Comparison of ENCODE assay signal across 8 mouse cellular contexts in genomic region chr3:84478896-84479292, GRCm38 (mm10). TPM values are rescaled to one million over a fixed set of nuclear protein-coding genes. Genes with fewer than 3 reads are reported as not detected.
DNase-seq lines count a peak whose midpoint lies in the region; ATAC-seq and TF ChIP-seq lines count a peak whose summit lies in the region.

No protein-coding gene starts in this region.

- H3ac ChIP-seq in myocyte (ENCODE audit: control insufficient read depth, insufficient read length), result no peak overlapping the region

- peak overlapping the region; percentile 69 for H3K4me3 ChIP-seq in kidney, embryonic 15.5 days (replicated peaks)
- peak overlapping the region; percentile 62 for H3K4me3 ChIP-seq in embryonic facial prominence, embryonic 11.5 days (ENCODE audit: low read depth, low read length)
- peak overlapping the region; percentile 62 for H3K4me3 ChIP-seq in intestine, embryonic 15.5 days (replicated peaks)
- peak overlapping the region; percentile 10 for H3K4me3 ChIP-seq in myocyte

- peak overlapping the region; percentile 100 for H3K4me2 ChIP-seq in kidney, embryonic 15.5 days
- H3K4me2 ChIP-seq in embryonic facial prominence, embryonic 11.5 days (ENCODE audit: low read depth, low read length), result peak overlapping the region; percentile 99
- peak overlapping the region; percentile 98 for H3K4me2 ChIP-seq in intestine, embryonic 15.5 days (replicated peaks)
- H3K4me2 ChIP-seq in myocyte (ENCODE audit: low read depth), result peak overlapping the region; percentile 88

- TF ChIP-seq POLR2A in myocyte (IDR thresholded peaks at IDR 0.05; ENCODE audit: insufficient read length, low read depth), result no peak

- no peaks in the 10 kb centered on the region for H3K36me3 ChIP-seq in kidney, embryonic 15.5 days
- H3K36me3 ChIP-seq in embryonic facial prominence, embryonic 11.5 days (replicated peaks; ENCODE audit: control insufficient read depth, insufficient read depth, low read depth, low read length), result no peaks in the 10 kb centered on the region
- no peaks in the 10 kb centered on the region for H3K36me3 ChIP-seq in intestine, embryonic 15.5 days
- no peaks in the 10 kb centered on the region for H3K36me3 ChIP-seq in myocyte (ENCODE audit: control insufficient read depth, insufficient read depth)

- WGBS in kidney, embryonic 15.5 days, result 4% methylated on average over 12 of the region's 12 CpGs
- 2% methylated on average over 12 of the region's 12 CpGs for WGBS in embryonic facial prominence, embryonic 11.5 days
- WGBS in intestine, embryonic 15.5 days, result 7% methylated on average over 12 of the region's 12 CpGs

- peaks cover 35% of the 10 kb centered on the region for H3K4me1 ChIP-seq in kidney, embryonic 15.5 days
- H3K4me1 ChIP-seq in embryonic facial prominence, embryonic 11.5 days (ENCODE audit: control insufficient read depth, insufficient read depth, low read length), result peaks cover 3% of the 10 kb centered on the region; the same call in 1 of the 2 replicates
- H3K4me1 ChIP-seq in intestine, embryonic 15.5 days (replicated peaks), result peaks cover 13% of the 10 kb centered on the region

- no peaks in the 10 kb centered on the region for H3K9me3 ChIP-seq in kidney, embryonic 15.5 days (replicated peaks)
- no peaks in the 10 kb centered on the region for H3K9me3 ChIP-seq in embryonic facial prominence, embryonic 11.5 days (replicated peaks; ENCODE audit: control insufficient read depth, low read length)
- H3K9me3 ChIP-seq in intestine, embryonic 15.5 days, result no peaks in the 10 kb centered on the region

- H3K79me2 ChIP-seq in myocyte (ENCODE audit: control insufficient read depth, insufficient read depth), result no peaks in the 10 kb centered on the region

- H3K27me3 ChIP-seq in kidney, embryonic 15.5 days, result peaks cover 63% of the 10 kb centered on the region
- peaks cover 26% of the 10 kb centered on the region for H3K27me3 ChIP-seq in embryonic facial prominence, embryonic 11.5 days (ENCODE audit: control insufficient read depth, insufficient read depth, low read length)
- H3K27me3 ChIP-seq in intestine, embryonic 15.5 days (replicated peaks), result peaks cover 7% of the 10 kb centered on the region
- H3K27me3 ChIP-seq in myocyte (ENCODE audit: control insufficient read depth, insufficient read depth, insufficient read length), result peaks cover 14% of the 10 kb centered on the region

- H3K27ac ChIP-seq in kidney, embryonic 15.5 days, result no peak overlapping the region
- H3K27ac ChIP-seq in embryonic facial prominence, embryonic 11.5 days (replicated peaks; ENCODE audit: low read depth, low read length), result no peak overlapping the region
- no peak overlapping the region for H3K27ac ChIP-seq in intestine, embryonic 15.5 days

- DNase-seq in kidney, postnatal 4 days, result no peak
- DNase-seq in embryonic facial prominence, embryonic 11.5 days (ENCODE audit: low spot score), result no peak
- no peak for DNase-seq in urinary bladder, postnatal 4 days (ENCODE audit: low spot score in 2 of 2)
- no peak for DNase-seq in gastrocnemius, adult 18-20 months (ENCODE audit: low spot score)
- DNase-seq in ovary, adult 18-20 months (ENCODE audit: low spot score), result no peak

- peak overlapping the region; percentile 60 for H3K9ac ChIP-seq in kidney, embryonic 15.5 days
- H3K9ac ChIP-seq in embryonic facial prominence, embryonic 11.5 days (replicated peaks; ENCODE audit: low read length), result peak overlapping the region; percentile 58
- peak overlapping the region; percentile 66 for H3K9ac ChIP-seq in intestine, embryonic 15.5 days

- ATAC-seq in kidney, embryonic 15.5 days (replicated peaks; ENCODE audit: low FRiP score), result no peak
- no peak for ATAC-seq in embryonic facial prominence, embryonic 11.5 days (replicated peaks; ENCODE audit: insufficient number of reproducible peaks, low FRiP score, low TSS enrichment, low read depth)
- no peak for ATAC-seq in intestine, embryonic 15.5 days

TF ChIP-seq in myocyte, 11 proteins besides CTCF, POLR2A, EP300 and RAD21:
- TF ChIP-seq TCF12 (IDR thresholded peaks at IDR 0.05; ENCODE audit: insufficient read depth, poor library complexity, severe bottlenecking) (no peak), TCF3 (IDR thresholded peaks at IDR 0.05; ENCODE audit: insufficient read length, low read depth) (no peak), REST (IDR thresholded peaks at IDR 0.05; ENCODE audit: insufficient read depth, insufficient read length) (no peak), USF1 (IDR thresholded peaks at IDR 0.05; ENCODE audit: low read depth) (no peak), MYOG (IDR thresholded peaks at IDR 0.05; ENCODE audit: control insufficient read depth in 1 of 3, insufficient read depth in 1 of 3, insufficient read length in 2 of 3, low read depth in 2 of 3) (no peak), CEBPB (IDR thresholded peaks at IDR 0.05; ENCODE audit: insufficient read depth, poor library complexity, severe bottlenecking) (no peak), E2F4 (IDR thresholded peaks at IDR 0.05; ENCODE audit: insufficient read depth) (no peak), MYOD1 (IDR thresholded peaks at IDR 0.05; ENCODE audit: control insufficient read depth in 1 of 3, insufficient read length in 2 of 3, low read depth in 2 of 3) (no peak), SRF (IDR thresholded peaks at IDR 0.05; ENCODE audit: control insufficient read depth, insufficient read length, low read depth) (no peak), POLR2AphosphoS2 (IDR thresholded peaks at IDR 0.05; ENCODE audit: insufficient read length, low read depth) (no peak), MAX (IDR thresholded peaks at IDR 0.05; ENCODE audit: low read depth) (no peak)

RNA-seq across cellular contexts. Expression of gene Fhdc1, which starts 1.3 kb away (rescaled TPM):
- polyA plus RNA-seq in kidney, embryonic 15.5 days (2015; fragmentation: Nextera tagmentation; extraction: Ambion mirVana), result 3.3 and 5.3 TPM in 2 replicates
- polyA plus RNA-seq in embryonic facial prominence, embryonic 11.5 days (2014; fragmentation: Nextera tagmentation; extraction: Ambion mirVana), result 1.8 and 2.4 TPM in 2 replicates
- polyA plus RNA-seq in intestine, embryonic 15.5 days (2015; fragmentation: Nextera tagmentation; extraction: Ambion mirVana), result 6.5 and 7.7 TPM in 2 replicates
- polyA plus RNA-seq in myocyte (2012; fragmentation: generic; extraction: Trizol), result 0.22 TPM
- under 1 TPM; 0.21 to 0.80 TPM for total RNA-seq in gastrocnemius, adult 18-20 months (2021)

Comparison
In these comparisons a context has a peak if more than half of its experiments do, and no peak if none do; other contexts are left out.
1. H3K4me3 ChIP-seq: peak in every context shown above with its lines; median percentile 69 in kidney, embryonic 15.5 days; 62 in embryonic facial prominence, embryonic 11.5 days; 62 in intestine, embryonic 15.5 days; 10 in myocyte.